Mouse (Mus musculus) ES-E14 (cell line): ENCODE results near the gene Mmd2. TPM values are rescaled to one million over a fixed set of nuclear protein-coding genes. Genes with fewer than 3 reads are reported as not detected.

ENCODE experiments used
- DNase-seq: peaks from one replicate; pipeline ENCODE4 v3.0.0-alpha.2; 2013; ENCODE audit warnings: low read depth, low spot score
- H3K27ac ChIP-seq: 2 replicates; pipeline ENCODE4 v1.5.1; 2012; ENCODE audit warnings: low read depth, mild to moderate bottlenecking, low read length, moderate library complexity, mixed read lengths; ENCODE audit not compliant: poor library complexity, insufficient read depth, severe bottlenecking
- H3K36me3 ChIP-seq: 2 replicates; pipeline ENCODE4 v1.6.1; 2012; ENCODE audit warnings: mild to moderate bottlenecking, low read length, moderate library complexity, mixed read lengths; ENCODE audit not compliant: control insufficient read depth, poor library complexity, insufficient read depth, severe bottlenecking
- H3K4me1 ChIP-seq, 2 experiments: fragments of 150-350 bp in 1 of 2; sonication (generic) in 1 of 2; 2 replicates each; pipeline ENCODE4 v1.6.1; 2012; ENCODE audit warnings: low read length in 2 of 2, mild to moderate bottlenecking in 1 of 2, mixed read lengths in 1 of 2; ENCODE audit not compliant: control insufficient read depth in 2 of 2, insufficient read depth in 2 of 2, poor library complexity in 1 of 2
- H3K4me3 ChIP-seq, 2 experiments: fragments of 150-350 bp in 1 of 2; sonication (generic) in 1 of 2; 2 replicates each; pipeline ENCODE4 v1.5.1; 2012; ENCODE audit warnings: low read length in 2 of 2, low read depth in 1 of 2, mild to moderate bottlenecking in 1 of 2, mixed read lengths in 1 of 2; ENCODE audit not compliant: insufficient read depth in 1 of 2, poor library complexity in 1 of 2, severe bottlenecking in 1 of 2
- H3K9ac ChIP-seq: 2 replicates; pipeline ENCODE4 v1.6.1; 2012; ENCODE audit warnings: low read depth, mild to moderate bottlenecking, low read length, mixed read lengths; ENCODE audit not compliant: poor library complexity, insufficient read depth, severe bottlenecking
- H3K9me3 ChIP-seq: fragments of 150-350 bp; sonication (generic); 2 replicates; pipeline ENCODE4 v1.6.1; 2012; ENCODE audit warnings: low read depth, mild to moderate bottlenecking, low read length; ENCODE audit not compliant: control insufficient read depth, insufficient read depth
- CHD2 ChIP-seq: IDR thresholded peaks from 2 replicates; pipeline ENCODE4 v1.6.1; 2014; ENCODE audit warnings: mild to moderate bottlenecking, low read depth, low read length, inconsistent platforms
- HCFC1 ChIP-seq: IDR thresholded peaks from 2 replicates; pipeline ENCODE4 v1.6.1; 2012; ENCODE audit warnings: low read length, inconsistent platforms, borderline replicate concordance; ENCODE audit not compliant: insufficient read depth
- MAFK ChIP-seq: IDR thresholded peaks from 2 replicates; pipeline ENCODE4 v1.6.1; 2014; ENCODE audit warnings: mild to moderate bottlenecking, low read depth, low read length, inconsistent platforms; ENCODE audit not compliant: insufficient read depth
- ZC3H11A ChIP-seq: IDR thresholded peaks from 2 replicates; pipeline ENCODE4 v1.6.1; 2012; ENCODE audit warnings: low read depth, mild to moderate bottlenecking, inconsistent platforms, low read length, borderline replicate concordance
- ZNF384 ChIP-seq: IDR thresholded peaks from 2 replicates; pipeline ENCODE4 v1.6.1; 2012; ENCODE audit warnings: low read depth, low read length, inconsistent platforms
- in situ Hi-C, 2 experiments: fragments of 600-800 bp; cut with MboI; formaldehyde crosslinking; loops; one replicate each; pipeline ENCODE4 v1.15.1; 2025; ENCODE audit warnings: low sequenced_read_pairs in 2 of 2, inconsistent platforms in 1 of 2; ENCODE audit not compliant: unreplicated experiment in 2 of 2
- total RNA-seq: library from RNA; depleted of rRNA; stranded (reverse); fragments of 300-350 nt; gene quantifications from 2 replicates; pipeline ENCODE4 v1.2.3, GENCODE M21; 2012

Mmd2 gene
- total RNA-seq, 1 experiment: 2.2 TPM

- H3K9me3 ChIP-seq: no peaks in the 10 kb centered on the region
- in situ Hi-C loops: no loop called here
- no peak for DNase-seq
- H3K36me3 ChIP-seq: no peaks in the 10 kb centered on the region
- no peak for TF ChIP-seq ZC3H11A
- TF ChIP-seq CHD2: no peak
- no peak for TF ChIP-seq ZNF384
- TF ChIP-seq MAFK: no peak
- TF ChIP-seq HCFC1: no peak
- H3K9ac ChIP-seq: no peak overlapping the region
- no peak overlapping the region for H3K27ac ChIP-seq
- no peaks in the 10 kb centered on the region for H3K4me1 ChIP-seq
- no peak overlapping the region for H3K4me3 ChIP-seq
Measured at GRCm38 (mm10) chr5:142616326-142616725, 7.7 kb upstream of the Mmd2 start.

GRCm38 (mm10) chr5:142615638-142616037 is 7.0 kb upstream of the Mmd2 start:
- DNase-seq: no peak
- H3K27ac ChIP-seq: no peak overlapping the region
- no peak overlapping the region for H3K9ac ChIP-seq
- TF ChIP-seq ZNF384: no peak
- no peak for TF ChIP-seq HCFC1
- TF ChIP-seq MAFK: no peak
- in situ Hi-C loops: no loop called here
- H3K36me3 ChIP-seq: no peaks in the 10 kb centered on the region
- H3K4me1 ChIP-seq: no peaks in the 10 kb centered on the region; a peak in 1 of 4 replicates
- H3K4me3 ChIP-seq: no peak overlapping the region
- H3K9me3 ChIP-seq: no peaks in the 10 kb centered on the region

- DNase-seq: no peak
- Histone ChIP-seq H3K9me3 (no peaks in the 10 kb centered on the region), H3K4me3 (no peak overlapping the region), H3K4me1 (peaks cover 0 to 2% of the 10 kb centered on the region in 2 experiments; a peak in 2 of 4 replicates), H3K27ac (no peak overlapping the region), H3K36me3 (no peaks in the 10 kb centered on the region), H3K9ac (no peak overlapping the region)
- in situ Hi-C loops: no loop called here
- TF ChIP-seq HCFC1 (no peak), ZC3H11A (no peak), MAFK (no peak), CHD2 (no peak), ZNF384 (no peak)
Measured at GRCm38 (mm10) chr5:142614513-142614912, 5.9 kb upstream of the Mmd2 start.

GRCm38 (mm10) chr5:142610362-142610761 is 1.8 kb upstream of the Mmd2 start:
- Histone ChIP-seq H3K4me1 (peaks cover 0 to 2% of the 10 kb centered on the region in 2 experiments; a peak in 2 of 4 replicates), H3K4me3 (no peak overlapping the region), H3K27ac (no peak overlapping the region), H3K9me3 (no peaks in the 10 kb centered on the region), H3K36me3 (no peaks in the 10 kb centered on the region), H3K9ac (no peak overlapping the region)
- TF ChIP-seq ZNF384: no peak
- TF ChIP-seq MAFK: no peak
- no peak for TF ChIP-seq CHD2
- no peak for TF ChIP-seq HCFC1
- TF ChIP-seq ZC3H11A: no peak
- in situ Hi-C loops: no loop called here
- DNase-seq: no peak

GRCm38 (mm10) chr5:142608989-142609325 is 357 bp upstream of the Mmd2 start:
- Histone ChIP-seq H3K9ac (0 out of 2 replicates have a peak overlapping the region, but pooled peaks have one; percentile 7), H3K9me3 (no peaks in the 10 kb centered on the region), H3K27ac (no peak overlapping the region), H3K36me3 (no peaks in the 10 kb centered on the region), H3K4me1 (peaks cover 0 to 2% of the 10 kb centered on the region in 2 experiments; a peak in 2 of 4 replicates), H3K4me3 (peak overlapping the region; percentile 24 to 67; a peak in 3 of 4 replicates)
- DNase-seq: no peak
- TF ChIP-seq MAFK: no peak
- no peak for TF ChIP-seq ZNF384
- in situ Hi-C loops: no loop called here
